Mouse (Mus musculus) myocyte (in vitro differentiated cells): ENCODE measurements around the gene Ccdc114.

Experiments
- E2F4 ChIP-seq: IDR thresholded peaks from one replicate; pipeline ENCODE4 v1.6.1; 2011; ENCODE audit warnings: mild to moderate bottlenecking, control low read depth, moderate library complexity; ENCODE audit not compliant: insufficient read depth
- MAX ChIP-seq: IDR thresholded peaks from one replicate; pipeline ENCODE4 v1.6.1; 2011; ENCODE audit warnings: low read depth, mild to moderate bottlenecking, control low read depth
- MYOD1 ChIP-seq, 3 experiments: IDR thresholded peaks; one replicate each; pipeline ENCODE4 v1.6.1; 2011; ENCODE audit warnings: control low read depth in 2 of 3, low read depth in 2 of 3, mild to moderate bottlenecking in 2 of 3, moderate library complexity in 1 of 3; ENCODE audit not compliant: insufficient read length in 2 of 3, control insufficient read depth in 1 of 3
- POLR2A ChIP-seq: IDR thresholded peaks from one replicate; pipeline ENCODE4 v1.6.1; 2011; ENCODE audit warnings: low read depth, mild to moderate bottlenecking, control low read depth, moderate library complexity; ENCODE audit not compliant: insufficient read length
- POLR2AphosphoS2 ChIP-seq: IDR thresholded peaks from one replicate; pipeline ENCODE4 v1.6.1; 2011; ENCODE audit warnings: low read depth, control low read depth; ENCODE audit not compliant: insufficient read length
- SRF ChIP-seq: IDR thresholded peaks from one replicate; pipeline ENCODE4 v1.6.1; 2011; ENCODE audit warnings: low read depth; ENCODE audit not compliant: control insufficient read depth, insufficient read length
- TCF12 ChIP-seq: IDR thresholded peaks from one replicate; pipeline ENCODE4 v1.6.1; 2011; ENCODE audit warnings: mild to moderate bottlenecking, control low read depth; ENCODE audit not compliant: poor library complexity, insufficient read depth, severe bottlenecking

GRCm38 (mm10) chr7:45909145-45909544 lies 14.7 kb upstream of the Ccdc114 start:
- no peak for TF ChIP-seq MYOD1 (IDR thresholded peaks at IDR 0.05; ENCODE audit: control insufficient read depth in 1 of 3, insufficient read length in 2 of 3, low read depth in 2 of 3)
- TF ChIP-seq E2F4 = no peak
- TF ChIP-seq POLR2A = no peak
- TF ChIP-seq MAX = no peak
- TF ChIP-seq TCF12 = no peak
- TF ChIP-seq SRF = no peak
- TF ChIP-seq POLR2AphosphoS2 = no peak
